Mouse (Mus musculus) G1E (cell line): ENCODE data around the gene Ankrd28.

Experiments used
- CTCF ChIP-seq: IDR thresholded peaks from 2 replicates; pipeline ENCODE4 v1.5.1; 2012; ENCODE audit warnings: low read depth, low read length, inconsistent platforms, mixed read lengths
- TAL1 ChIP-seq: conservative IDR thresholded peaks from 2 replicates; pipeline ENCODE4 v1.6.1; 2012; ENCODE audit warnings: low read depth, low read length, inconsistent platforms, mixed read lengths

DNA sequence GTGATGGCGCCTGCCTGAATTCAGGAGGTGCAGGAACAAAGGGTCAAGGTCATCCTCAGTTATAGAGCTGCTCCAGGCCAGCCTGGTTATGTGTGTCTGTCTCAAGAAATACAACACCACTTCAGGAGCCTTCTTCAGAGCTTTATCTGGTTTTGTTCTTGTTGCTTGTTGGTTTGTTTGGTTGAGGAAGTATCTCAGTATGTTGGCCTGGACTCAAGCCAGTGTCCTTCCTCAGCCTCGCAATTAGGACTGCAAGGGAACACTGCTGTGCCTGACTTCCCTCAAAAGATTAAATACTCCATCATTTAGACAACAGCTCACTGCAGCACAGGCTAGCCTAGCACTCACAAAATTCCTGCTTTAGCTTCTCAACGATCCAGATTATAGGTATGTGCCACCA, 109.2 kb downstream of the Ankrd28 start:
- TF ChIP-seq CTCF (no peak), TAL1 (no peak)
